Mouse (Mus musculus): ENCODE measurements around the gene Tuba1b.
A peak's percentile ranks its signal among the peaks of the same experiment; 100 is the strongest.
"Not testable (repeated sequence)": the region's sequence is repeated elsewhere in the genome, so short reads cannot be mapped to it uniquely, and the experiment has no call there.

Gene Tuba1b

GRCm38 (mm10) chr15:98954425-98955253 lies 20.3 kb upstream of the Tuba1b start:
- peak; percentile 68 for DNase-seq (ENCODE audit: low spot score)

GRCm38 (mm10) chr15:98953401-98954356 lies 19.3 kb upstream of the Tuba1b start, which contains the start of the genes Gm49450 and Tuba1a:
TSS of gene Gm49450 (minus strand) at chr15:98953551.
TSS of gene Tuba1a (minus strand) at chr15:98953703.
- DNase-seq (ENCODE audit: low spot score) = peak; percentile 97

- peak; percentile 88 for DNase-seq (ENCODE audit: low spot score)
Measured at GRCm38 (mm10) chr15:98952751-98953400, 18.5 kb upstream of the Tuba1b start.

DNA sequence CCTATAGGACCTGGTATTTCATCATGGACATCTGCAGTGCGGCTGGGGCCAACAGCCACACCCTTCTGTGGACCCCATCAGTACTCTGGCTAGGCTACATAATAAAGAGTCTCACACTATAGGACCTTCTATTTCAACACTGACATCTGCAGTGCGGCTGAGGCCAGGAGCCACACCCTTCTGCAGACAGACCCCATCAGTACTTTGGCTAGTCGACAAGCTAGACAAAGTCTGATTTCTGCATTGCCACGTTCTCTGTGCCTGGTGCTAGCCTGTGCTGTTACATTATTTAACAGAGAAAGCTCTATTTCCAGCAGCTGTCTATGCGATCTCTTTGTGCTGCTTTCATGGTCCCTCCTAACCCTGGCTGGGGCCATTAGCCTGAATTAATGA lies 17.7 kb upstream of the Tuba1b start:
- peak; percentile 23 for DNase-seq (ENCODE audit: low spot score)

GRCm38 (mm10) chr15:98951122-98952062 lies 17.0 kb upstream of the Tuba1b start:
- DNase-seq (ENCODE audit: low spot score) = not testable (repeated sequence)

DNA sequence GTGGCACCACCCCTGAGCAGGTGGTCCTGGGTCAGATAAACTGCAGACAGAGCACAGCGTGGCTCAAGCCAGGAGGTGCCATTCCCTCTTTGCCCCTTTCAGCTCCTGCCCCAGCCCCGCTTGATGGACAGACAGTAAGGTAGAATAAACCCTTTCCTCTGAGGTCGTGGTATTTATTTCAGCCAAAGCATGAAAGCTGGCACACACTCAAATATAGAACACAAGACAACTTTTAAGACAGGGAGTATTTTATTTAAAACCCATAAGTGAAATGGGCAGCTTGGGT lies 15.2 kb upstream of the Tuba1b start:
- DNase-seq (ENCODE audit: low spot score) = no peak

DNA sequence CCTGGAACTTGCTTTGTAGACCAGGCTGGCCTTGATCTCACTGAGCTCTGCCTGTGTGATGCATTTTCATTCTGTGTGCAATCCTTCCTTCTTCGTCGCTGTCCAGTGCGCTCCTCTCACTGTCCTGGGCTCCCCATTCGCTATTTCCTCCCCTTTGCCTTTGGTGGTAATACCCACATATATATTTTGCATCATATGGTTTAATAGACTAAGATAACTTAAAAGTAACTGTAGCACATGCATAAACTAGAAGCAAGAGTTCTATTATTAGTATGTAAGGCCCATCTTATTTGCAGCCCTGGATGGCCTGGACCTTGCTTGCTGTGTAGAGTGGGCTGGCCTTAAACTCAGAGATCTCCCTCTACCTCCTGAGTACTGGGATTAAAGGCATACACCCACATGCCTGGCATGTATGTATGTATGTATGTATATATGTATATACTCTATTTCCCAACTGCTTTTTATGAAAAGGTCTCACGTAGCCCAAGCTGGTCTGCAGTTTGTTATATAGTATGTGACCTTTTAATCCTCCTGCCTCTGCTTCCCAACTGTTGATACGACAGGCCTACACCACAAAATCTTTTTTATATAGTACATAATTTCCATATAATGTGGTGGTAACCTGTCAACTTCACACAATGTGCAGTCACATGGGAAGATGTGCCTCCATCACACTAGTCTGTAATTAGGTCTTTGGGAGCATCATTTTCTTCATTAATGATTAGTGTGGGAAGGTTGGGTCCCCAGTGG lies 14.7 kb upstream of the Tuba1b start:
- no peak for DNase-seq (ENCODE audit: low spot score)

GRCm38 (mm10) chr15:98948382-98948781 lies 14.0 kb upstream of the Tuba1b start:
- no peak for DNase-seq (ENCODE audit: low spot score)

DNA sequence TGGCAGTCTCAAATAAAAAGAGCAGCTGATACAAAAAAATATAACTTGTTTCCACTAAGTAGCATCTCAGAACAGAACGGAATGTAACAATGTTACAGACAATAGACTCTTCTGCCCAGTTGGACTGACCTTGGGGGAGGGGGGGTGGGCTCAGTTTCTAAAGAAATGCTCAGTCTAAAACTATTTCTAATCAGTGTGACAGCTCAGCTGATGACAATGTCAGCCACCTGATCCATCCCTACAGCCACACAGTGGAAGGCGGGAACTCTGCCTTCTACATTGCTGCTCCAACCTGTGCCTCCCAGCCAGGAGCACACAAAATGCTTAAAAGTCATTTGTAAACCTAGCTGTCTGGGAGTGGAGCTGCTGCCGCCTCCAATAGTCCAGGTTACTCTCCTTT lies 13.5 kb upstream of the Tuba1b start:
- peak; percentile 39 for DNase-seq (ENCODE audit: low spot score)

- DNase-seq (ENCODE audit: low spot score) = no peak
Measured at GRCm38 (mm10) chr15:98943133-98943532, 8.8 kb upstream of the Tuba1b start.

GRCm38 (mm10) chr15:98942081-98942480 lies 7.7 kb upstream of the Tuba1b start:
- DNase-seq (ENCODE audit: low spot score) = no peak

GRCm38 (mm10) chr15:98941539-98941938 lies 7.2 kb upstream of the Tuba1b start:
- DNase-seq (ENCODE audit: low spot score) = no peak

DNA sequence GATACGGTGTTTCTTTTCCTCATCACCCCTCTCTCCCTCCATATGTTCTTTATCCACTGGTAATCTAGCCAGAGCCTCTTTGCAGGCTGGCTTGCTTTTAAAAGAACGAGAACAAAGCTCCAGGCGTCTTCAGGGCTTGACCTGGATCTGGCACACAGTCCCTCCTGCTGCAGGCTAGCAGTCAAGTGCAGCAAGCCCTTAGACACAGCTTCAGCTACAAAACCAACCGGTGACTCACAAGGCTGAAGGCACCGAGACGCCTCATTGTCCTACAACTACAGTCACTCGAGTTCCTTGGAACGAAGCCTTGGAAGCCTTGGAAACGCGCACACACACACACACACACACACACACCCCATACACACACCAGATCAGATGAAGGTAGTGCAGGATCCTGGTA lies 6.5 kb upstream of the Tuba1b start:
- DNase-seq (ENCODE audit: low spot score) = no peak

DNA sequence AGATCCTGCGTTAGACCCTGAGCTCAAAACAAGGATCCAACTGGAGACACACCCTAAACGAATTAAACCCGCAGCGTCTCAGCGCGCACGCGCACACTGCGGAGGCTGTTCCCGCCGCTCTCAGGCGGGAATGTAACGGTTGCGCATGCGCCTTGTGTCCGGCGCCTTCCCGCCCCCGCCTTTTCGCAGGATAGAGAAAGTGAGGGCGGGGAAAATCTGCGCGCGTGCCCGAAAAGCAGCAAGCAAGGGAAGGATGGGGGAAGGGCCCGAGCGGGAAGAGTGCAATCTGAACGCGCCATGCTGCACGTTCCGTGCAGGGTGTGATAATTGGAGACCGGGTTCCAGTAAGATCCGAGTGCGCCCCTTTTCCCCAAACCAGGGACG lies 540 bp downstream of the Tuba1b start:
- peak; percentile 98 for DNase-seq (ENCODE audit: low spot score)

DNA sequence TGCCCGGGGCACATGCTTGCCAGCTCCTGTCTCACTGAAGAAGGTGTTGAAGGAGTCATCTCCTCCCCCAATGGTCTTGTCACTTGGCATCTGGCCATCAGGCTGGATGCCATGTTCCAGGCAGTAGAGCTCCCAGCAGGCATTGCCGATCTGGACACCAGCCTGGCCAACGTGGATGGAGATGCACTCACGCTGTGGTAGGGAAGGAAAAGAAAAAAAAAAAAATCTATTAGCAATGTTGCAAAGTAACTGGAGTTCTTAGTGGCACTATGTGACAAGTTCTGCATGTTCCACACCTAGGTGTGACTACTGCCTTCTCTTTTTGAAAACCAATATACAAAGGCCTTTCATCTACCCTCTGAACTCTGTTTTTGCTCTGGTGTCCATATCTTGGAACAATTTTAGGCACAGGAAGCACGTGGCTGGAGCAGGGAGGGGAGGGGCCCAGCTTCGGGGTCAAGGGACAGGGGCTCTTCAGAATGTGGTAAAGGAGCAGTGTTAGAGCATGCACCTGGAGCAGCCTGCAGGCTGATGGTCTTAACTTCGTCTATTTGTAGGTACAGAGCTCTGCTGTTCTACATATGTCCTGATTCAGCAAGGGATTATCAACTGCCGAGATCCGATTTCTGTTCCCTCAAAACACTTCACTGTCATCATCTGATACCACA lies 1.2 kb downstream of the Tuba1b start:
- DNase-seq (ENCODE audit: low spot score) = peak; percentile 38

DNA sequence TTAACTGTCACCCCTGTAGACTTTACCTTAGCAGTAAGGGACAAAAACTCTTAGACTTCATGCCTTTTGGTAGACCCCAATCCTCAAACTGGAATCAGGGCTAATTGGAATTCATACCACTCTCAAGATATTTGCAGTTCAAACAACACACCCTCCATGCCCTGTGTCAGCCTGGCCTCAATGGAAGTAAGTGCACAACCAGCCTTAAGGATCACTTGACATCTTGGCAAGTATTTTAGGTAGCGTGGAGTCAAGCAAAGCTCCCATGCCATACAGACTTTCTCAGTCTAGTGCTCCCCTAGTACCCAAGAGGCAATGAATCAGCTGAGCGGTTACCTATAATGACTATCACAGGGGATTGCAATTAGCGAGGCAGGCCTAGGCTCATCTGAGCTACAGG lies 3.4 kb downstream of the Tuba1b start:
- DNase-seq (ENCODE audit: low spot score) = peak; percentile 28

DNA sequence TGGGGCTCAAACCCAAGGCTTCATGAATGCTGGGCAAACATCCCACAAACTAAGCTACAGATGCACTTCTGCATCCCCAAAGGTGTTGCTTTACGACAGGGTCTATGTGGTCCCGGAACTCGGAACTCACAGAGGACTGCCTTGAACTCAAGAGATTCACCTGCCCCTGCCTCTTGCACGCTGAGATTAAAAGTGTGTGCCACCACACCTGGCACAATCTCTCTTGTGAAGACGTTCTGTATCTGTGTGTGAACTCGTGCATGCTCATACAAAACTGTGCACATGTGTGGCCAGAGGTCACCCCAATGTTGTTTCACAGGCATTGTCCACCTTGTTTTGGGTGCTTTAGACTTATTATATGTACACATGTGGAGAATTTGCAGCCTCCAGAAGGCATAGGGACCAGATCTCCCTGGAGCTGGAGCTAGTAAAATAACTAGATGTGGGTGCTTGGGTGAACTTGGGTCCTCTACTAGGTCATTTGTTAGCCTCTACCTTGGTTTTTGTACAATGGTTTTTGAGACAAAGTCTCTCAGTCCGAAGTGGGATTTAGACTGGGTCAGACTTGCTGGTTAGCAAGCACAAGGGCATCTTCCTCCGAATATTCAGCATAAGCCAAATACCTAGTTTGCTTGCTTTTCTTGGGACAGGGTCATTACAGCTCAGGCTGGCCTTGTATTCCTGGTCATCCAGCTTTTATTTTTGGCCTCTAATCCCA lies 4.2 kb downstream of the Tuba1b start:
- DNase-seq (ENCODE audit: low spot score) = peak; percentile 27

GRCm38 (mm10) chr15:98928598-98929240 lies 5.6 kb downstream of the Tuba1b start:
- peak; percentile 92 for DNase-seq (ENCODE audit: low spot score)

DNA sequence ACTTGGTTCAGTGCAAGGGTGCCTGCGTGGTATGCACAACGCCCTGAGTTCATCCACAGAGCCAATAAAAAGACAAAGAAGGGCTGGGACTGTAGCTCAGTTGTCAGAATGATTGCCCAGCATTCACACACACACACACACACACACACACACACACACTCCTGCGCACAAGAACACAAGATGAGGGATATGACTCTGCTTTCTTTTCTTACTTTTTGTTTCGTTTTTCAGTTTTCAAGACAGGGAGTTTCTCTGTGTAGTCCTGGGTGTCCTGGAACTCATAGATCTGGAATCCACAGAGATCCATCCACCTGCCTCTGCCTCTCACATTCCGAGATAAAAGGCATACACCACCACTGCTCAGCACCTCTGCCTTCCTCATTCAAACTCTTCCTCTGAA lies 6.8 kb downstream of the Tuba1b start:
- no peak for DNase-seq (ENCODE audit: low spot score)

Measured in embryo, embryonic 10 days (tissue).